Mouse (Mus musculus) hindbrain, embryonic 14.5 days (tissue): ENCODE results near the gene Adamts2. TPM values are rescaled to one million over a fixed set of nuclear protein-coding genes. Genes with fewer than 3 reads are reported as not detected.

Source experiments
- ATAC-seq: fragments of 200-750 bp; cut with Nextera tagmentation; 2 replicates; pipeline ENCODE4 v1.8.0; 2017; ENCODE audit warnings: moderate number of reproducible peaks, mild to moderate bottlenecking, moderate TSS enrichment, moderate library complexity; ENCODE audit not compliant: low FRiP score
- DNase-seq: peaks from one replicate; pipeline ENCODE4 v3.0.0-alpha.2; 2015; ENCODE audit warnings: low spot score
- H3K27ac ChIP-seq: fragments of 300-500 bp; sonication (generic); 2 replicates; pipeline ENCODE4 v1.5.1; 2014; ENCODE audit warnings: mild to moderate bottlenecking, moderate library complexity
- H3K27me3 ChIP-seq: fragments of 300-500 bp; sonication (generic); 2 replicates; pipeline ENCODE4 v1.6.1; 2014; ENCODE audit warnings: mild to moderate bottlenecking, low read length, mixed read lengths; ENCODE audit not compliant: control insufficient read depth, insufficient read depth
- H3K36me3 ChIP-seq: fragments of 300-500 bp; sonication (generic); replicated peaks from 2 replicates; pipeline ENCODE4 v1.6.1; 2014; ENCODE audit not compliant: control insufficient read depth, insufficient read depth
- H3K4me1 ChIP-seq: fragments of 300-500 bp; sonication (generic); replicated peaks from 2 replicates; pipeline ENCODE4 v1.6.1; 2014; ENCODE audit warnings: antibody characterized with exemption, low read length, mixed read lengths; ENCODE audit not compliant: control insufficient read depth, insufficient read depth
- H3K4me2 ChIP-seq: fragments of 300-500 bp; sonication (generic); replicated peaks from 2 replicates; pipeline ENCODE4 v1.6.1; 2014; ENCODE audit warnings: mild to moderate bottlenecking, moderate library complexity
- H3K4me3 ChIP-seq: fragments of 300-500 bp; sonication (generic); replicated peaks from 2 replicates; pipeline ENCODE4 v1.5.1; 2014; ENCODE audit warnings: mild to moderate bottlenecking, low read length
- H3K9ac ChIP-seq: fragments of 300-500 bp; sonication (generic); 2 replicates; pipeline ENCODE4 v1.6.1; 2014
- H3K9me3 ChIP-seq: fragments of 300-500 bp; sonication (generic); 2 replicates; pipeline ENCODE4 v1.6.1; 2016; ENCODE audit warnings: low read length; ENCODE audit not compliant: control insufficient read depth
- WGBS: fragments of 180-500 bp; shearing (Covaris S2); extraction: QIAGEN DNeasy Blood & Tissue Kit; methylation state at CpG from one replicate; pipeline ENCODE4 v1.1.7; 2014; 5-methylcytosine and 5-hydroxymethylcytosine counted together
- polyA plus RNA-seq: library from polyadenylated mRNA; unstranded; fragments of >200 nt; fragmentation: Nextera tagmentation; extraction: Ambion mirVana; gene quantifications from 2 replicates; pipeline ENCODE4 v1.2.1, GENCODE M21; 2014

The Adamts2 gene
- polyA plus RNA-seq, 1 experiment from 2014 or later: 6.3 TPM

GRCm38 (mm10) chr11:50591053-50591452 lies 10.8 kb upstream of the Adamts2 start:
- Histone ChIP-seq H3K36me3 (no peaks in the 10 kb centered on the region), H3K4me2 (no peak overlapping the region), H3K4me3 (no peak overlapping the region), H3K4me1 (no peaks in the 10 kb centered on the region), H3K27me3 (no peaks in the 10 kb centered on the region), H3K27ac (no peak overlapping the region), H3K9ac (no peak overlapping the region), H3K9me3 (no peaks in the 10 kb centered on the region)
- ATAC-seq: no peak
- no peak for DNase-seq
- WGBS: 90% methylated on average over 13 of the region's 13 CpGs

DNA sequence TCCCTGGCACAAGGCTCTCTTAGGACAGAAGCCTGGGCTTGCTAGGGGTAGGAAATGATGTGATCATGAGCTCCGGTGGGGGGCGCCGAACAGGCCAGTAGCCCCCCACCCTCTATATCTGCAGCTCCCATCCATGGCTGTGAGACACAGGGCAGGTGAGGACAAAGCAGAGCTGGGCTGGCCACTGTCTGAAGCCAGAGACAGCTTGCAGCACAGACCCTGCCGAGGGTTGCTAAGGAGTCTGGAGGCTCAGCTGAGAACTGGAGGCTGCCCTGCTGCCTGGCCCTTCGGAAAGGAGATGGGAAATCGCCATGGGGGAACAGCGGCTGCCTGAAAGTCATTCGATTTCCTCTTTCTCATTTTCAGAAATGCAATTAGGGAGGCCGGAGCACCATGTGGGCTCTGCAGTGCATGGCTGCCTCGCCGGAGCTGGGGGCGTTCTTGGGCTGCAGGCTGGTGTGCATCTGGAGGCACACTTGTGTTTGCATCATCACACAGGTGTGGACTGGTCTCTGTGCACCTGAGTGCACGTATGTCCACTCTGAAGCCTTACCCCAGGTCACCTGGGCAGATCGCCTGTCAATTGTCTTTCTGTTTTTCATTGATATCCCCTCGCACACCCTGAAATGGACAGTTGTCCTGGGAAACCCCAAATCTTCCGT lies 8.9 kb upstream of the Adamts2 start:
- Histone ChIP-seq H3K4me3 (no peak overlapping the region), H3K9me3 (no peaks in the 10 kb centered on the region), H3K9ac (0 out of 2 replicates have a peak overlapping the region, but pooled peaks have one; percentile 24), H3K4me1 (no peaks in the 10 kb centered on the region), H3K27me3 (no peaks in the 10 kb centered on the region), H3K36me3 (no peaks in the 10 kb centered on the region), H3K4me2 (no peak overlapping the region), H3K27ac (peak overlapping the region; percentile 47)
- ATAC-seq: peak; percentile 46; the same call in 1 of the 2 replicates
- 62% methylated on average over 16 of the region's 16 CpGs for WGBS
- DNase-seq: no peak

DNA sequence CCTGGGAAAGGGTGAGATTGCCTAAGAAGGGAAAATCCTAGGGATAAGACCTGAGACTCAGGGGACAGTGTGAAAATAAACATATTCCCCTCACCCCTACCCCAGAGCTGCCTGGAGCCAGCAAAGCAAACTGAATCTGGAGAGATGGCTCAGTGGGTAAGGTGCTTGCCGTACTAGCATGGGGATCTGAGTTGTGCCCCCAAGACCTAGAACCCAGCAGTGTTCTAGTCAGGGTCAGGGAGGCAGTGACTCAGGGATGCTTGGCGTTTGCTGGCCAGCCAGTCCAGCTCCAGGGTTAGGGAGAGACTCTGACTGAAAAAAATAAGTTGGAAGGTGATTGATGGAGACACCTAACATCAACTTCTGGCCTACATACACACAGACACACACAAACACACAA lies 5.3 kb upstream of the Adamts2 start:
- no peak for DNase-seq
- Histone ChIP-seq H3K4me1 (no peaks in the 10 kb centered on the region), H3K27me3 (peaks cover 20% of the 10 kb centered on the region)

DNA sequence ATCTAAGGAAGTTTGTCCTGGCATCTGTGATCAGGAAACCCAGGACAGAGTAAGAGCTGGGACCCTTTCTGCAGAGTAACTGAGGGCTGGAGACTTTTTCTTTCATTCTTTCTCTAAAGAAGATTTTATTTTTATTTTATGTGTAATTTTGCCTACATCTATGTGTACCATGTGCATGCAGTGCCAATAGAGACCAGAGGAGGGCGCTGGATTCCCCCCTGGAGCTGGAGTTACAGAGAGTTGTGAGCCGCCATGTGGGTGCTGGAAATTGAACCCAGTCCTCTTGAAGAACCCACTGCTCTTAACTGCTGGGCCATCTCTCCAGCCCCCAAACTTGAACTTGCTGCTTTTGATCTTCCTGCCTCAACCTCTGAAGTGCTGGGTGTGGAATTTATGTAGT lies 2.7 kb upstream of the Adamts2 start:
- no peaks in the 10 kb centered on the region for H3K36me3 ChIP-seq
- H3K9ac ChIP-seq: no peak overlapping the region
- no peak overlapping the region for H3K4me3 ChIP-seq
- no peaks in the 10 kb centered on the region for H3K9me3 ChIP-seq
- 55% methylated on average over 2 of the region's 2 CpGs for WGBS
- peaks cover 15% of the 10 kb centered on the region for H3K4me1 ChIP-seq
- no peak overlapping the region for H3K4me2 ChIP-seq
- H3K27me3 ChIP-seq: peaks cover 43% of the 10 kb centered on the region
- ATAC-seq (no peak), DNase-seq (no peak)
- no peak overlapping the region for H3K27ac ChIP-seq

More for the DNA sequence above, 5.3 kb upstream of the Adamts2 start:
- Histone ChIP-seq H3K36me3 (no peaks in the 10 kb centered on the region), H3K4me3 (no peak overlapping the region), H3K9me3 (no peaks in the 10 kb centered on the region), H3K9ac (no peak overlapping the region), H3K27ac (no peak overlapping the region), H3K4me2 (no peak overlapping the region)
- 86% methylated on average over 2 of the region's 2 CpGs for WGBS
- ATAC-seq: no peak

GRCm38 (mm10) chr11:50602356-50603081 lies 635 bp downstream of the Adamts2 start:
- Histone ChIP-seq H3K9ac (peak overlapping the region; percentile 62), H3K27me3 (peaks cover 58% of the 10 kb centered on the region), H3K4me1 (peaks cover 15% of the 10 kb centered on the region), H3K27ac (no peak overlapping the region), H3K4me2 (peak overlapping the region; percentile 100), H3K4me3 (peak overlapping the region; percentile 65), H3K36me3 (no peaks in the 10 kb centered on the region), H3K9me3 (no peaks in the 10 kb centered on the region)
- under 1% methylated on average over 59 of the region's 59 CpGs for WGBS
- ATAC-seq: peak; percentile 39; the same call in 1 of the 2 replicates
- DNase-seq: no peak

- Histone ChIP-seq H3K27ac (no peak overlapping the region), H3K27me3 (peaks cover 58% of the 10 kb centered on the region), H3K9ac (peak overlapping the region; percentile 62), H3K4me3 (peak overlapping the region; percentile 65), H3K4me2 (peak overlapping the region; percentile 100), H3K9me3 (no peaks in the 10 kb centered on the region), H3K4me1 (peaks cover 15% of the 10 kb centered on the region), H3K36me3 (no peaks in the 10 kb centered on the region)
- ATAC-seq: peak; percentile 47; the same call in 1 of the 2 replicates
- 1% methylated on average over 52 of the region's 52 CpGs for WGBS
- peak; percentile 53 for DNase-seq
These were observed 1.4 kb downstream of the Adamts2 start for GRCm38 (mm10) chr11:50603082-50603910.

DNA sequence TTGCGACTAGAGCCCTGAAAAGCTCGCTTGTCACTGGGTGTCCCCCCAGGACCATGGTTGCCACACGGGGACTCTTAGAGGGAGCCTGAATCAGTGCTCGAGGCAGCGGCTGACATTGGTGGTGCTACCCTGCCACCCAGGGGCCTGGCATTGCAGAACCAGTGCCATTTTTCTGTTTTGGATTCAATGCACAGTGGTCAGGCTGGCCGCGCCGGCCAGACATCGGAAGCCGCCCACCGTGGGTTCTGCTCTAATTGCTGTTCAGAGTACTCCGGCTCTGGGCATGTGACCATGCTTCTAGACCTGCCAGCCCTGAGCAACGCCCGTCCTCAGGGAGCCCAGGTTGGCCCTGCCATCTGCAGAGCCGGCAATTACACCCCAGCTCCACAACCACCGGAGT lies 2.5 kb downstream of the Adamts2 start:
- no peak for DNase-seq
- Histone ChIP-seq H3K4me1 (peaks cover 15% of the 10 kb centered on the region), H3K36me3 (no peaks in the 10 kb centered on the region), H3K4me3 (no peak overlapping the region), H3K27me3 (peaks cover 55% of the 10 kb centered on the region), H3K27ac (no peak overlapping the region), H3K4me2 (0 out of 2 replicates have a peak overlapping the region, but pooled peaks have one; percentile 100), H3K9ac (no peak overlapping the region), H3K9me3 (no peaks in the 10 kb centered on the region)
- ATAC-seq: no peak
- 71% methylated on average over 16 of the region's 16 CpGs for WGBS

DNA sequence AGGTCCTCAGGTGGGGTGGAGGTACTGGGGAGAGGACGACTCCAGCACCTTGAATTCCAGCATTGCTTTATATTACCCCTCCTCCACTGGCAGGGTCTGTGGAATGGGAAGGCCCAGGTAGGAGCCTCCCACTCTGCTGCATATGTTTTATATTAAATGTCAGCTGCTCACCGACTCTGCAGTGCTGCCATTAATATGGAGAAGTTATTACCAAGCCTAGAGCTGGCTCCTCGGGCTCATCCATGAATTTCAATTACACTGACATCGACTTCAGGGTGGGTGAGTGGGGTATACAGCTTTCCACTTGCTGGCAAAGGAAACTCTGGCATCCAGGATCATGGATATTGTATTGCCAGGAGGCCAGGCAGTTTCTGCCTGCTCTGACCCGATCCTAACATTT lies 9.3 kb downstream of the Adamts2 start:
- H3K9me3 ChIP-seq: no peaks in the 10 kb centered on the region
- DNase-seq (no peak), ATAC-seq (0 out of 2 replicates have a peak, but pooled peaks have one; percentile 24)
- 0 out of 2 replicates have a peak, but pooled peaks cover 6% of the 10 kb centered on the region for H3K4me1 ChIP-seq
- H3K4me3 ChIP-seq: no peak overlapping the region
- no peak overlapping the region for H3K27ac ChIP-seq
- no peak overlapping the region for H3K4me2 ChIP-seq
- no peaks in the 10 kb centered on the region for H3K36me3 ChIP-seq
- WGBS: 47% methylated on average over 5 of the region's 5 CpGs
- no peak overlapping the region for H3K9ac ChIP-seq
- no peaks in the 10 kb centered on the region for H3K27me3 ChIP-seq

DNA sequence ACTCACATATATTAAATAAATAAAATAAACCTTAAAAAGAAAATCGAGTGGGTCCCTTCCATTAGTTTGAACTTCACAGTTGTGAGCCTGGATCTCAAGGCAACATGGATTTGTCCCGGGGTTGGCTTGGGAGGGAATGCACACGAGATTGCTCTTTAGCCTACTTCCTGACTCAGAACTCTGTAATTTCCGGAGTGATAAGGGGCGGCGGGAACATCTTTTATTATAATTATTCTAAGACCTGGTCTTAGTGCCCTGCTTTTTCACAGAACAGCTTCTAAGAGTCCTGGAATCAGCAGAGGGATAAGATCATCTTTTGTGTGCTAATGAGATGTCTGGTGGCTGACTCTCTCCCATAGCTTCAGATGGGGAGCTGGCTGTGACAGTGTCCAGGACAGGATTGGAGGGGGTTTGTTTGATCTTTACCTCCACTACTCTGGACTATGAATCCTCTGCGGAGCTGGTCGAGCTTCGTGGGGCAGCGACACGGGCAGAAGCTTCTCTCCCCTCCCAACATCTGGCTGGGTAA lies 15.2 kb downstream of the Adamts2 start:
- Histone ChIP-seq H3K27me3 (no peaks in the 10 kb centered on the region), H3K27ac (no peak overlapping the region), H3K9ac (no peak overlapping the region), H3K36me3 (no peaks in the 10 kb centered on the region), H3K4me2 (no peak overlapping the region), H3K9me3 (no peaks in the 10 kb centered on the region), H3K4me1 (no peaks in the 10 kb centered on the region), H3K4me3 (no peak overlapping the region)
- DNase-seq: no peak
- ATAC-seq: no peak
- 94% methylated on average over 11 of the region's 11 CpGs for WGBS
